Mouse (Mus musculus) layer of hippocampus, adult 18-20 months (tissue): ENCODE results near the gene Tcp1. TPM values are rescaled to one million over a fixed set of nuclear protein-coding genes. Genes with fewer than 3 reads are reported as not detected.

Experiments used
- DNase-seq, 2 experiments: peaks; one replicate each; pipeline ENCODE4 v3.0.0; 2022; ENCODE audit warnings: low spot score in 2 of 2
- total RNA-seq, 2 experiments: library from RNA; stranded (reverse); gene quantifications; 2 replicates each; pipeline ENCODE4 v1.2.3; 2021

Tcp1 gene
- total RNA-seq, 2 experiments from 2014 or later: 211 to 215 TPM

DNA sequence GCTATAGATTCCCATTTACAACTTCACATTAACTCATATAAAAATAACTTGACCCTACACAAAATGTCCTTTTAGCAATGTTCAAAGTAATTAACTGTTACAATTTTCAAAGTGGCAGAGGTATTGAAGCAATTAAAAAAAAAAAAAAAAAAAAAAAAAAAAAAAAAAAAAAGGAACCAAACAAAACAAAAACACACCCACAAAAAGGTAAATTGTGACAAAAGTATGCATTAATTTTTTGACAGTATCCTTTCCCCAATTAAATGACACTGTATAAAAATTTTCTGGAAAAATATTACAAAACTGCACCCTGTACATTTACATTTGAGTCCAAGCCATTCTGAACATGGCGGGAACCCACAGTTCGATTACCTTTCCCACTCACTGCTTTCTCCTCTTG is 51.7 kb downstream of the Tcp1 start:
- no peak for DNase-seq

DNA sequence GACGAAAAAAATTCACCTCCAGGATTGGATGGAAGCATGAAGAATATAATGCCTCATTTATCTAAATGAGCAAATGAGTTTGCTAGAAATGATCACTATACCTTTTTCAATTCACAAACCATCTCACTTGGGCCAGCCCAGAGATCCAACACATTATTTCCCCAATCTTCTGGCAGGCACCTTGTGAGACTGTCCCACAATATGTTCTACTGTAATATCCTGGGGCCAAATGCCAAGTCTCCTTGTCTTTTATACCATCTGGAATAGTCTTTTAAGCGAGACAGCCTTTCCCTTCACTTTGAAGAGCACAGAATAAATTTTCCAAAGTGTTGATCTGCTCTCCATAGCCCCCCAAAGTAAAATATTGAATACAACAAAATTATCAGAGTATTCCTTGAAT is 58.4 kb downstream of the Tcp1 start:
- DNase-seq: no peak

Other genes starting within 250 kb of the Tcp1 start
- not detected for gene Slc22a1, start 239.9 kb upstream of the Tcp1 start, total RNA-seq
- gene Igf2r, start 146.0 kb upstream of the Tcp1 start, total RNA-seq: 10 to 100 TPM; 27.4 to 27.8 TPM
- 10 to 100 TPM; 60.6 to 71.7 TPM for gene Mas1, start 47.6 kb upstream of the Tcp1 start, total RNA-seq
- not detected for gene Mrgprh, start 39.7 kb upstream of the Tcp1 start, total RNA-seq
- gene Pnldc1, start 5.5 kb upstream of the Tcp1 start, total RNA-seq: 1 to 10 TPM in 1 of 2 experiments, under 1 TPM in 1; 0.97 to 2.0 TPM
- 10 to 100 TPM; 63.4 to 64.5 TPM for gene Mrpl18, start 644 bp downstream of the Tcp1 start, total RNA-seq
- gene Acat3, start 24.9 kb downstream of the Tcp1 start, total RNA-seq: 1 to 10 TPM; 5.8 to 6.5 TPM
- 10 to 100 TPM; 48.9 to 49.2 TPM for gene Acat2, start 45.0 kb downstream of the Tcp1 start, total RNA-seq
- 10 to 100 TPM; 54.6 to 54.8 TPM for gene Wtap, start 78.5 kb downstream of the Tcp1 start, total RNA-seq
- 100 to 1,000 TPM; 270 to 271 TPM for gene Sod2, start 91.1 kb downstream of the Tcp1 start, total RNA-seq
- gene Gpr31b, start 136.6 kb downstream of the Tcp1 start, total RNA-seq: not detected
- gene Tcp10b, start 145.4 kb downstream of the Tcp1 start, total RNA-seq: under 1 TPM; 0.33 to 0.54 TPM
- gene Unc93a, start 216.1 kb downstream of the Tcp1 start, total RNA-seq: not detected